Mouse (Mus musculus) thymus, adult 2 months (tissue): Measurements from ENCODE around the gene Hdac9.

Source experiments
- CTCF ChIP-seq: fragments of 200-500 bp; IDR thresholded peaks from 2 replicates; pipeline ENCODE4 v1.5.1; 2012; ENCODE audit warnings: mild to moderate bottlenecking, control low read depth, low read length, moderate library complexity, borderline replicate concordance; ENCODE audit not compliant: control insufficient read depth, poor library complexity, insufficient read depth; ENCODE audit errors: extremely low read depth
- POLR2A ChIP-seq: fragments of 200-500 bp; IDR thresholded peaks from 2 replicates; pipeline ENCODE4 v1.6.1; 2012; ENCODE audit warnings: mild to moderate bottlenecking, low read length, control low read depth, moderate library complexity; ENCODE audit not compliant: control insufficient read depth, poor library complexity, insufficient read depth; ENCODE audit errors: extremely low read depth

GRCm38 (mm10) chr12:34776170-34776569 is 140.7 kb downstream of the Hdac9 start:
- TF ChIP-seq CTCF, result no peak
- no peak for TF ChIP-seq POLR2A
